Mouse (Mus musculus) spleen, postnatal 36 days (tissue): ENCODE results near the gene Mrpl1.

Experiments used
- DNase-seq, 2 experiments: peaks; one replicate each; pipeline ENCODE4 v3.0.0; 2022; ENCODE audit warnings: low spot score in 2 of 2, mixed read lengths in 1 of 2

Gene Mrpl1

GRCm38 (mm10) chr5:96209459-96209858 lies at the start of gene Mrpl1:
TSS of gene Mrpl1 (plus strand) at chr5:96209493.
- DNase-seq, result peak; percentile 30 to 50

- peak in 1 of 2 experiments; percentile 42 for DNase-seq
These were observed 48.6 kb upstream of the Mrpl1 start for GRCm38 (mm10) chr5:96160467-96161262.

GRCm38 (mm10) chr5:96161263-96161577 lies 48.1 kb upstream of the Mrpl1 start:
- DNase-seq, result no peak

GRCm38 (mm10) chr5:96161578-96162398 lies 47.5 kb upstream of the Mrpl1 start:
- peak; percentile 68 to 71 for DNase-seq

GRCm38 (mm10) chr5:96162399-96163331 lies 46.6 kb upstream of the Mrpl1 start:
- DNase-seq, result peak; percentile 85 to 87

- DNase-seq, result peak in 1 of 2 experiments; percentile 19
These were observed 45.8 kb upstream of the Mrpl1 start for GRCm38 (mm10) chr5:96163396-96164020.

GRCm38 (mm10) chr5:96164021-96164411 lies 45.3 kb upstream of the Mrpl1 start, which contains the start of gene Cnot6l:
TSS of gene Cnot6l (minus strand) at chr5:96164171.
- DNase-seq, result peak; percentile 68 to 76

GRCm38 (mm10) chr5:96166761-96167160 lies 42.5 kb upstream of the Mrpl1 start:
- no peak for DNase-seq

GRCm38 (mm10) chr5:96170443-96170842 lies 38.9 kb upstream of the Mrpl1 start:
- no peak for DNase-seq

- DNase-seq, result no peak
These were observed 37.5 kb upstream of the Mrpl1 start for GRCm38 (mm10) chr5:96171765-96172164.

GRCm38 (mm10) chr5:96176121-96176520 lies 33.2 kb upstream of the Mrpl1 start:
- no peak for DNase-seq

GRCm38 (mm10) chr5:96176879-96177358 lies 32.4 kb upstream of the Mrpl1 start:
- no peak for DNase-seq

GRCm38 (mm10) chr5:96183211-96183610 lies 26.1 kb upstream of the Mrpl1 start:
- no peak for DNase-seq

- DNase-seq, result no peak
These were observed 25.3 kb upstream of the Mrpl1 start for GRCm38 (mm10) chr5:96183987-96184386.

GRCm38 (mm10) chr5:96189761-96190160 lies 19.5 kb upstream of the Mrpl1 start:
- no peak for DNase-seq

- DNase-seq, result no peak
These were observed 18.0 kb upstream of the Mrpl1 start for GRCm38 (mm10) chr5:96191251-96191650.

- DNase-seq, result no peak
These were observed 12.7 kb upstream of the Mrpl1 start for GRCm38 (mm10) chr5:96196547-96197052.

- DNase-seq, result no peak
These were observed 11.0 kb upstream of the Mrpl1 start for GRCm38 (mm10) chr5:96198271-96198670.

- no peak for DNase-seq
These were observed 9.0 kb upstream of the Mrpl1 start for GRCm38 (mm10) chr5:96200269-96200668.

GRCm38 (mm10) chr5:96201462-96202154 lies 7.7 kb upstream of the Mrpl1 start:
- DNase-seq, result no peak
